Mouse (Mus musculus) limb, embryonic 11.5 days (tissue): ENCODE measurements around the gene Lclat1. TPM values are rescaled to one million over a fixed set of nuclear protein-coding genes. Genes with fewer than 3 reads are reported as not detected.

Source experiments
- ATAC-seq: fragments of 200-750 bp; cut with Nextera tagmentation; 2 replicates; pipeline ENCODE4 v1.8.0; 2017; ENCODE audit warnings: low read depth; ENCODE audit not compliant: insufficient number of reproducible peaks, low FRiP score, low TSS enrichment
- DNase-seq: peaks from one replicate; pipeline ENCODE4 v3.0.0-alpha.2; 2015; ENCODE audit warnings: low spot score
- H3K27ac ChIP-seq: fragments of 300-500 bp; sonication (generic); replicated peaks from 2 replicates; pipeline ENCODE4 v1.5.1; 2014; ENCODE audit warnings: low read depth, mild to moderate bottlenecking, low read length
- H3K27me3 ChIP-seq: fragments of 300-500 bp; sonication (generic); 2 replicates; pipeline ENCODE4 v1.6.1; 2014; ENCODE audit warnings: mild to moderate bottlenecking, low read length, mixed read lengths; ENCODE audit not compliant: control insufficient read depth, insufficient read depth
- H3K36me3 ChIP-seq: fragments of 300-500 bp; sonication (generic); 2 replicates; pipeline ENCODE4 v1.6.1; 2014; ENCODE audit warnings: mild to moderate bottlenecking, low read length, moderate library complexity, mixed read lengths; ENCODE audit not compliant: control insufficient read depth, insufficient read depth
- H3K4me1 ChIP-seq: fragments of 300-500 bp; sonication (generic); 2 replicates; pipeline ENCODE4 v1.6.1; 2014; ENCODE audit warnings: low read length, mixed read lengths; ENCODE audit not compliant: control insufficient read depth, insufficient read depth
- H3K4me2 ChIP-seq: fragments of 300-500 bp; sonication (generic); 2 replicates; pipeline ENCODE4 v1.6.1; 2014; ENCODE audit warnings: low read depth, mild to moderate bottlenecking, moderate library complexity; ENCODE audit not compliant: severe bottlenecking
- H3K4me3 ChIP-seq: fragments of 300-500 bp; sonication (generic); 2 replicates; pipeline ENCODE4 v1.5.1; 2014; ENCODE audit warnings: low read depth, low read length
- H3K9ac ChIP-seq: fragments of 300-500 bp; sonication (generic); 2 replicates; pipeline ENCODE4 v1.6.1; 2014; ENCODE audit warnings: mild to moderate bottlenecking, low read length
- H3K9me3 ChIP-seq: fragments of 300-500 bp; sonication (generic); 2 replicates; pipeline ENCODE4 v1.6.1; 2016; ENCODE audit warnings: low read length; ENCODE audit not compliant: control insufficient read depth
- WGBS: fragments of 180-500 bp; shearing (Covaris S2); extraction: QIAGEN DNeasy Blood & Tissue Kit; methylation state at CpG from one replicate; pipeline ENCODE4 v1.1.7; 2014; 5-methylcytosine and 5-hydroxymethylcytosine counted together
- polyA plus RNA-seq: library from polyadenylated mRNA; unstranded; fragments of >200 nt; fragmentation: Nextera tagmentation; extraction: Ambion mirVana; gene quantifications from 2 replicates; pipeline ENCODE4 v1.2.1, GENCODE M21; 2014

Gene Lclat1
- polyA plus RNA-seq, 1 experiment from 2014 or later: 18.5 TPM

DNA sequence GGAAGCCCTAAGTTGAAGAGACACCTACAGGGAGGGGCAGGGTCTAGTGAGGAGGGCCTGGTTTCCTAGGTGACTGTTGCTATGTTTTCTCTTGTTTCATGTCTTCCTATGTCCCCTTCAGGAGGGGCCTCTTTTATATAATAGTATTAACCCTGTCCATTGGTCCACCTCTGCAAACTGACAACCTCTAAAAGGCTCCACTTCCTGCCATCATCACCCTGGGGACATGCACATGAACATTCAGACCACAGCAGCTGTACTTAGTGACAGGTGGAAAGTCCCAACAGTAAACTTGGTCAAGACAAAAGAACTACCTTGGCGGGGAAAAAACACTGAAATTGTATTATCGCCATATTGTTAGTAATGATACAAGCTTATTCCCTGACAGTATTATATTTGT lies 139.1 kb downstream of the Lclat1 start:
- H3K4me1 ChIP-seq: no peaks in the 10 kb centered on the region
- DNase-seq: no peak
- ATAC-seq: no peak
- H3K9ac ChIP-seq: no peak overlapping the region
- WGBS: 90% methylated on average over 2 of the region's 2 CpGs
- H3K9me3 ChIP-seq: no peaks in the 10 kb centered on the region
- H3K4me2 ChIP-seq: no peak overlapping the region
- H3K4me3 ChIP-seq: no peak overlapping the region
- H3K27ac ChIP-seq: no peak overlapping the region
- no peaks in the 10 kb centered on the region for H3K36me3 ChIP-seq
- H3K27me3 ChIP-seq: no peaks in the 10 kb centered on the region

DNA sequence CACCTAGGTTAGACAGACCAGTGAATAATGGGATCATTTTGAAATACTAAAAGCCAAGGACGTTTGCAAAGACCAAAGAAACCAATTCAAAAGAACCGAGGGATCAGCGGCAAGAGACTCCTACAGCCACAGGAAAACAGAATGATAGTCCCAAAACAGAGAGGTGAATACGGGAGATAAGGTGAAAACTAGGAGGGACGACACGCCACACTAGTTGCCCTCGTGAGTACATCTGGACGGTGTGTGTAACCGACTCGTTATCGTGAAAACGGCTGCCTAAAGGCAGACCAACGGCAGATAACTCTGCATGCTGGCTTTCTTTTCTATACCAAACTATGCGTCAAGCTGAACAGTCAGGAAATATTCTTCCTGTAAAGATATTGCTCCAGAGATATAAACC lies 140.0 kb downstream of the Lclat1 start:
- Histone ChIP-seq H3K36me3 (no peaks in the 10 kb centered on the region), H3K27ac (no peak overlapping the region), H3K4me3 (no peak overlapping the region), H3K9ac (no peak overlapping the region), H3K27me3 (no peaks in the 10 kb centered on the region), H3K4me2 (no peak overlapping the region), H3K4me1 (no peaks in the 10 kb centered on the region), H3K9me3 (no peaks in the 10 kb centered on the region)
- no peak for ATAC-seq
- WGBS: 88% methylated on average over 14 of the region's 14 CpGs
- no peak for DNase-seq

DNA sequence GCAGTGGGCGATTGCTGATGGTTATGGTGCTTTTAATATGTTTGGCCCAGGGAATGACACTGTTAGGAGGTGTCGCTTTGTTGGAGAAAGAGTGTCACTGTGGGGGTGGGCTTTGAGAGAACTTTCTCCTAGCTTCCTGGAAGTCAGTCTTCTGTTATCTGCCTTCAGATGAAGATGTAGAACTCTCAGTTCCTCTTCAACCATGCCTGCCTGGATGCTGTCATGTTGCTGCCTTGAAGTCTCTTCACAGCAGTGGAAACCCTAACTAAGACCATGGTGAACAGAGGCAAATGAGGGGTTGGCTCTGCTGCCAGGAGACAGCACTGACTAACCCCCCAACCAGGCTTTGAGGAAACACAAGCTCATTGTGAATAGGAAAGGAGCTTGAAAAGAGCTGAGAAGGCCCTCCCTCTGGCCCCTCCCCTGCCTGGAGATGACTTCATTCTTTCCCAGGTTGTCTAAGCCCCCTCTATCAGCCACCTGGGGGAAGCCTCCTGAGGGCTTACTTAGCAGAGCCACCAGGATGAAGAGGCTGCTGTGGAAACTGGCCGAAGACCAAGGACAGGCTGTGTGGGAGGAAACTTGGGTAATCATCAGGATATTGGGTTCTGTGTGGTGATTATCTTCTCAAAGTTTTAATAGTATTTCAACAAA lies 142.8 kb downstream of the Lclat1 start:
- Histone ChIP-seq H3K27ac (no peak overlapping the region), H3K4me2 (no peak overlapping the region), H3K9ac (no peak overlapping the region), H3K4me1 (no peaks in the 10 kb centered on the region), H3K27me3 (no peaks in the 10 kb centered on the region), H3K36me3 (no peaks in the 10 kb centered on the region), H3K4me3 (no peak overlapping the region), H3K9me3 (no peaks in the 10 kb centered on the region)
- ATAC-seq (no peak), DNase-seq (no peak)
- 90% methylated on average over 3 of the region's 3 CpGs for WGBS

DNA sequence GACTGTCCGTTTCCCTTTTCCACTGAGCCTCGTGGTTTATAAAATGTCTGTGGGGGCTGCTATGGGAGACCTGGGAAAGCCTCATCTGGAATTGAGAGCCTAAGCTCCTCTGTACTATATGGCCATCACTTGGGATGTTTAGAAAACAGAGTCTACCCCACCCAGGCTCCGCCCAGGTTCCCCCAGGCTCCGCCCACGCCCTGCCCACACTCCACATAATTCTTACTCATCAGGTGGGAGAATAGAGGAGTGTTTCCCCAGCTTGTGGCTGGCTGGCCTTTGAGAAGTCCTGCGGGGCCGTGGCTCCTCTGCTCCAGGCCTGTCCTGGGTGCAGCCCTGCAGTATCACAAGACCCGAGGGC lies 143.3 kb downstream of the Lclat1 start:
- no peaks in the 10 kb centered on the region for H3K4me1 ChIP-seq
- WGBS: 62% methylated on average over 8 of the region's 8 CpGs
- ATAC-seq (no peak), DNase-seq (no peak)
- H3K27ac ChIP-seq: no peak overlapping the region
- no peak overlapping the region for H3K9ac ChIP-seq
- no peak overlapping the region for H3K4me2 ChIP-seq
- no peaks in the 10 kb centered on the region for H3K9me3 ChIP-seq
- H3K27me3 ChIP-seq: no peaks in the 10 kb centered on the region
- no peak overlapping the region for H3K4me3 ChIP-seq
- no peaks in the 10 kb centered on the region for H3K36me3 ChIP-seq

DNA sequence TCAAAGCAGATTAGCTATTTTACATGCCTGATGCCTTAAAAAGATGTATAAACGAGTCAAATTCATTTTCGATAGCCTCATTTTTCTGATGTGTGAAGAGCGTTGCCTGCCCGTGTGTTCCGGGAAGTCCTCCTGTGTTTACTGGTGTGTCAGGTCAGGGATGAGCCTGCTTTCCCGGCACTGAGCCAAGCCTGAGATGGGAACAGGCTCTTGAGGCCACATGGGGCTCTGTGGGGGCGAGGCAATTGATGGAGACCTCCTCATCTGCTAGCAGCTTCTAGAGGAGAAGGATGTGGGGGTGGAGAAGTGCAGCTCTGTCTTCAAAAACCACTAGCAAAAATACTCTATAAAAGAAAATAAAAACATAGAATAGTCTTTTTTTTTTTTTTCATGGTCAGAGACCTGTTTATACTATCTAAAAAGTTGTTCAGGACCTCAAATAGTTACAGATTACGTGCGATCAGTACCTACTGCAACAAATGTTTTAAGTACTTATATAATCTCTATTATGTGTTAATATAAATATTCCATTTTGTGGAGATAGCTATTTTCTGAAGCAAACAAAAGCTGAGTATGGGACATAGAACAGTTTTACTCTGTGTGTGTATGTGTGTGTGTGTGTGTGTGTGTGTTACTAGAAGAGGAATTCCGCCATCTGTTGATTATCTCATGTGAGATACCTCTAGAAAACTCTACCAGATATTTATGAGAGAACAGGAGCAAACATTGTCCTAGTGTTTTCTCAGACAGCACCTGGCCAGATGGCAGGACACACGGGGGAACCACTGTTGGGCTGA lies 144.2 kb downstream of the Lclat1 start:
- Histone ChIP-seq H3K27ac (no peak overlapping the region), H3K27me3 (no peaks in the 10 kb centered on the region), H3K4me1 (no peaks in the 10 kb centered on the region), H3K36me3 (no peaks in the 10 kb centered on the region), H3K4me2 (no peak overlapping the region), H3K4me3 (no peak overlapping the region), H3K9ac (no peak overlapping the region), H3K9me3 (no peaks in the 10 kb centered on the region)
- ATAC-seq (no peak), DNase-seq (no peak)
- WGBS: 75% methylated on average over 11 of the region's 11 CpGs

DNA sequence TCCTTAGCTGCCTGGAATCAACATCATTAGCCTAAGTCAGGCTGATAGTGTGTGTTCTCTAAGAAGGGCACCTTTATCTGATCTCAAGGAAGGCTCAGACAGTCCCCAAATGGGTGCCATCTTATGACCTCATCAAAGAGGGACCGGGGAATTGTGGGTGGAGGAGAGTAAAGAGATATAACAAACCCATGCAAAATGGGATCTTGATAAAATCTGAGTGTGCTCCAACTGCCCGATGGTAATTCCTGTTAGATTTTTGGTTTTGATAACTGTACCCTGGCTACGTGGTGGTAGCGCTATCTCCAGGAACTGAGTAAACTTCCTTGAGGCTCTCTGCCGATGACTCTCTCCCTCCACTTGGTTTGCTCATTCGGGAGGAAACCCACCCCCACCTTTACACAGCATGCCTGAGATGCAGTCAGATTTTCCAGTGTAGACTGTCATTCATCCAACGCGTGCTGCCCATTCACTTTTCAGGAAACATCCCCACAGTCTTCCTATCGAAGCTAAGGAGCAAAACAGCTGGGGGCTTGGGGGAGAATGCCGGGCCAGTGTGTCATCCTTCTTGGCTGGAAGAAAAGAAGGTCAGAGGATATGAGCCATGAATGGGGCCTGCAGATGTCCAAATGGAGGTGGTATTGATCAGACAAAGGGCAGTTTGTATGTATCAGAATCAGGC lies 145.6 kb downstream of the Lclat1 start:
- no peak for ATAC-seq

DNA sequence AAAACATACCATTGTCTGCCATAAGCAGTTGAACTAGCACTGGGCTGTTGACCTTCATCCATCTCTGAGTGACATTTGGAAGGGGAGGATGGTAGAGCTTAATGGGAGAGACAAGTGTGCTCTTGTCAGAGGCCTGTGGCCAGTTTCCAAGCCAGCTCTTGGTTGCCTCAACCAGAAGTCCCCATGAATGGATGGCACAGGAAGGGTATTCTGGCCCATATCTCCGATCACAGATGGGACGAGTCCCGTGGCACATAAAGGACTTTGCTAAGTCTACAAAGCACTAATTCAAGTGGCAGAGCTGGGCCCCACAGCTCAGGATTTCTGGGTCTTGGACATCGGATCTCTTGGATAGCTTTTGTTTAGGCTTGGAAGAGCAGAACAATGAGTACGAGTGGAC lies 148.0 kb downstream of the Lclat1 start:
- no peak for DNase-seq
- Histone ChIP-seq H3K27me3 (no peaks in the 10 kb centered on the region), H3K9ac (no peak overlapping the region), H3K4me2 (no peak overlapping the region), H3K27ac (no peak overlapping the region), H3K4me3 (no peak overlapping the region), H3K4me1 (peaks cover 8% of the 10 kb centered on the region; the same call in 1 of the 2 replicates), H3K36me3 (no peaks in the 10 kb centered on the region), H3K9me3 (no peaks in the 10 kb centered on the region)
- 91% methylated on average over 5 of the region's 5 CpGs for WGBS
- no peak for ATAC-seq

More for the DNA sequence above, 145.6 kb downstream of the Lclat1 start:
- Histone ChIP-seq H3K36me3 (no peaks in the 10 kb centered on the region), H3K4me1 (peaks cover 3% of the 10 kb centered on the region; the same call in 1 of the 2 replicates), H3K27ac (no peak overlapping the region), H3K4me3 (no peak overlapping the region), H3K9me3 (no peaks in the 10 kb centered on the region), H3K9ac (no peak overlapping the region), H3K4me2 (no peak overlapping the region), H3K27me3 (no peaks in the 10 kb centered on the region)
- 89% methylated on average over 10 of the region's 10 CpGs for WGBS
- no peak for DNase-seq

DNA sequence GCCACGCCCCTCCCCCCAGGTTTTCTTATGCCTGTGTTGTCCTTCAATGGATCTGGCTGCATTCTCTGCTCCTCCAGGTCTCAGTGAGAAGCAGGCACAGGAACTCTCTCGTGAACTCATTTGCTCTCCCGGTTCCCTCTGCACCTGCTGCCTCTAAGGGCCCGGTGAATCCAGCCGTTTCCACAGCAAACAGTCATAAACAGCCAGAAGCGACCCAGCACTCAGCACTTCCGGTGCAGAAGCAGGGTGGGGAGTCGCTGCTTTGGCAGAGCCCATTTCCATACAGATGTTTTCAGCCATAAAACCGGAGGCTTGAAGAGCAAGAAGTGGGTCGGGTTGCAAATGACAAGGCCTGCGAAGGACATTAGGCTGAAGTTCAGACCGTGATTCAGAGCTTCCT lies 150.8 kb downstream of the Lclat1 start:
- H3K27me3 ChIP-seq: no peaks in the 10 kb centered on the region
- H3K4me2 ChIP-seq: peak overlapping the region; percentile 13; the same call in 1 of the 2 replicates
- H3K27ac ChIP-seq: 0 out of 2 replicates have a peak overlapping the region, but pooled peaks have one; percentile 26
- DNase-seq (peak; percentile 69), ATAC-seq (peak; percentile 65)
- no peak overlapping the region for H3K9ac ChIP-seq
- H3K4me3 ChIP-seq: 0 out of 2 replicates have a peak overlapping the region, but pooled peaks have one; percentile 3
- peaks cover 8% of the 10 kb centered on the region; the same call in 1 of the 2 replicates for H3K4me1 ChIP-seq
- 17% methylated on average over 12 of the region's 12 CpGs for WGBS
- H3K9me3 ChIP-seq: no peaks in the 10 kb centered on the region
- no peaks in the 10 kb centered on the region for H3K36me3 ChIP-seq
